Mouse (Mus musculus) lung, adult 2 months (tissue): ENCODE measurements around the gene Ncor2. TPM values are rescaled to one million over a fixed set of nuclear protein-coding genes. Genes with fewer than 3 reads are reported as not detected.

ENCODE experiments used
- DNase-seq: peaks from one replicate; pipeline ENCODE4 v3.0.0; 2022
- H3K4me1 ChIP-seq: fragments of 200-500 bp; 2 replicates; pipeline ENCODE4 v1.6.1; 2011; ENCODE audit warnings: low read length; ENCODE audit not compliant: control insufficient read depth, insufficient read depth
- H3K4me3 ChIP-seq: fragments of 200-500 bp; replicated peaks from 2 replicates; pipeline ENCODE3; 2011; ENCODE audit warnings: low read depth, mild to moderate bottlenecking, control low read depth, low read length; ENCODE audit errors: extremely low read depth
- CTCF ChIP-seq: fragments of 200-500 bp; IDR thresholded peaks from 2 replicates; pipeline ENCODE4 v1.5.1; 2011; ENCODE audit warnings: mild to moderate bottlenecking, low read length, control low read depth; ENCODE audit not compliant: insufficient read depth
- POLR2A ChIP-seq: fragments of 200-500 bp; IDR thresholded peaks from 2 replicates; pipeline ENCODE4 v1.6.1; 2011; ENCODE audit warnings: low read depth, mild to moderate bottlenecking, control low read depth, low read length, borderline replicate concordance; ENCODE audit errors: extremely low read depth
- WGBS: fragments of 180-500 bp; shearing (Covaris S2); methylation state at CpG from one replicate; pipeline ENCODE4 v1.1.7; 2018; 5-methylcytosine and 5-hydroxymethylcytosine counted together
- polyA plus RNA-seq: library from polyadenylated mRNA; depleted of rRNA; stranded (reverse); fragments of >200 nt; gene quantifications from 2 replicates; pipeline ENCODE4 v1.2.3, GENCODE M21; 2012

The Ncor2 gene
- polyA plus RNA-seq, 1 experiment = 78.9 TPM

GRCm38 (mm10) chr5:125141525-125141880 lies 37.5 kb downstream of the Ncor2 start:
- TF ChIP-seq CTCF = no peak
- no peak for TF ChIP-seq POLR2A
- Histone ChIP-seq H3K4me3 (peak overlapping the region; percentile 31), H3K4me1 (peaks cover 43% of the 10 kb centered on the region)
- 3% methylated on average over 7 of the region's 7 CpGs for WGBS
- no peak for DNase-seq

- TF ChIP-seq POLR2A (peak; percentile 44; the same call in 1 of the 2 replicates), CTCF (no peak)
- peak; percentile 99 for DNase-seq
- Histone ChIP-seq H3K4me1 (peaks cover 43% of the 10 kb centered on the region), H3K4me3 (peak overlapping the region; percentile 60)
- 4% methylated on average over 27 of the region's 27 CpGs for WGBS
Observed at GRCm38 (mm10) chr5:125140832-125141524, 38.0 kb downstream of the Ncor2 start.

DNA sequence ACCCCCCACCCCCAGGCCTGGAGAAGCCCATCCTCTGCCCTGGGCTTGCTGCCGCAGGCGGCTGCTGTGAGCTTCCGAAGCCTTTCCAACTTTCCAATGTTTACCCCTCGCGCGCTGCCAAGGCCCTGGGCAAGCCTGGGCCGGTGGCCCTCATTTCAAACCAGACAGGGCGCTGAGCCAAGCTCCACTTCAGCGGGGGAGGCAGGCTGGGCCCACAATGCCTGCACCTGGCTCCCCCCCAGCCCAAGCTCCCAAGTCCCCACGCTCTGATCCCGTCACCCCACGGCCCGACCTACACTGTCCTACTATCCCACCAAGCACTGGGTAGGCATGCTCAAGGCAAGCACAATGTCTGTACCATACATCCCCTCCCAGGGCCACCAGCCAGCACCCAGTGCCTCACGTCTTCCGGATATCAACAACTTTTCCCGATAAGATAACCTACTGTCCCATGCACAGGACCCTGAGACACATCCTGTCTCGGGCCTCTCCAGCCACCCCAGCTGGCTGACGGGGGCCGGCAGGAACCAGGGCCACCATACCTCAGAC lies 38.8 kb downstream of the Ncor2 start:
- TF ChIP-seq CTCF (no peak), POLR2A (no peak)
- 12% methylated on average over 19 of the region's 19 CpGs for WGBS
- Histone ChIP-seq H3K4me1 (peaks cover 43% of the 10 kb centered on the region), H3K4me3 (peak overlapping the region; percentile 60)
- DNase-seq = peak; percentile 86

DNA sequence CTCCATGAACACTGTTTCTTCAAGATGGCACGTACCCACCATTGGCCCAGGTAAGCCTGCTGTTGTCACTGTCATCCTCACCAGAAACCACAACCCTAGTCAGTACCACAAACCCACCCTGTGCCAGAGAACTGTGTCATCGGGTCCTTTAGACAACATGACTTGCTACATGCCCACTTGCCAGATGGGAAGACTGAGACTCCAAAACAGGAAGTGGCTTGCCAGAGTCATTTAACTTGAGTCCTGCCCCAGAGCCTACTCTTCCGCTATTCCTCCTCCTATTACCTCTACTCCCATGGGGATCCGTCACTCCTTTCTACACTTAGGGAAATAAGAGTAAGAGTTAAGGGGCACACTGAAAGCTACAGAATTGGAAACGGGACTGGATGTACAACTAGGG lies 39.4 kb downstream of the Ncor2 start:
- DNase-seq = no peak
- Histone ChIP-seq H3K4me1 (peaks cover 48% of the 10 kb centered on the region), H3K4me3 (no peak overlapping the region)
- no peak for TF ChIP-seq CTCF
- no peak for TF ChIP-seq POLR2A
- WGBS = 42% methylated on average over 5 of the region's 5 CpGs

DNA sequence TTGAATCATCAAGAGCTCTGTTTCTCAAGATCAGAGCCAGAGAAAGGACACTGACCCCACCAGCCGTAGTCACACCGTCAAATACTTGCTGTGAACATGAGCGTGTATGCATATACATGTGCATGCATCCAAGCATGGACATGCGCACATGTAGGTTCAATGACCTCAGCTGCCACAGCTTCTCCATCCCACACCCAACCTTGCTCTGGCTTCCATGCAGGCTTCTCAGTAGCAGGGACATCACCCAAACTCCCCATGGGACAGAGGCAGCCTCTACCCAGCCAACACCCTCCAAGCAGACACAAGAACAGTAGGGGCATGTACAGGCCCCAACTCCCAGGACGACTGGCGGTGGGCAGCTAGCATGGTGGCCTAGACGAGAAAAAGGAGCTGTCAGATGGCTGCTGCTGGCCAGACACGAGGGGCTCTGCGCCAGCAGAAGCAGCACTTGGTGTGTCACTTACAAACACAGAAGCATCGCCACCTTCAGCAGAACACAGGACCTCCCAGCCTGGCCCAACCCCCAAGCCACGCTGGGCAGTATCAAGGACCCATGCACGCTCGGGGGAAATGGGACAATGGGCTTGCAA lies 40.1 kb downstream of the Ncor2 start:
- 74% methylated on average over 13 of the region's 13 CpGs for WGBS
- no peak for TF ChIP-seq POLR2A
- no peak for TF ChIP-seq CTCF
- DNase-seq = no peak
- H3K4me1 ChIP-seq = peaks cover 54% of the 10 kb centered on the region
- no peak overlapping the region for H3K4me3 ChIP-seq

DNA sequence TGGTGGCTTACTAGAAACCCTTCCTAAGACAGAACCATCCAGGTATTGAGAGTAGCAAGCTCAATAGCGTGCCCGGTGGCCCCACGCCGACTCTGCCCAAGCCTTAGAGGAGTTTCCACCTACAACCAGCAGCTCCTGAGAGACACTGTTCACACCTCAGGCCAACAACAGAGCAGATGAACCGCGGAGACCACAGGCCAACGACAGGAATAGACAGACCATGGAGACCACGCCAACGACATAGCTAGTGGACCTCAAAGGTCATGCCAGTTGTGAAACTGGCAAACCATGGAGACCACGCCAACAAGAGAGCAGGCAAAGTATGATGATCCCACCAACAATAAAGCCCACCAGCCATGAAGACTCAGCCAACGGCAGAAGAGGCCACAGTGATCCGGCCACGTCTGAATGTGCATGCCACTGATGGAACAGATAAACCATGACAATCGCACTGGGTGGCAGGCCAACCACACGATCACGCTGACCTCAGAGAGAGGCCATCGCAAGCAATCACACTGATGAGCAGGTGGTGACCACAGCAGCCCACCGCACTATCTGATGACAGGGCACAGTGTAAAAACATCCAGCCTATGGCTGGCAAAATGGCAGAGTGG lies 41.2 kb downstream of the Ncor2 start:
- Histone ChIP-seq H3K4me1 (peaks cover 54% of the 10 kb centered on the region), H3K4me3 (no peak overlapping the region)
- 79% methylated on average over 18 of the region's 18 CpGs for WGBS
- DNase-seq = no peak
- TF ChIP-seq CTCF = no peak
- TF ChIP-seq POLR2A = no peak

GRCm38 (mm10) chr5:125136996-125137671 lies 41.9 kb downstream of the Ncor2 start:
- Histone ChIP-seq H3K4me1 (peaks cover 54% of the 10 kb centered on the region), H3K4me3 (no peak overlapping the region)
- TF ChIP-seq POLR2A (no peak), CTCF (no peak)
- WGBS = 20% methylated on average over 14 of the region's 14 CpGs
- DNase-seq = no peak

DNA sequence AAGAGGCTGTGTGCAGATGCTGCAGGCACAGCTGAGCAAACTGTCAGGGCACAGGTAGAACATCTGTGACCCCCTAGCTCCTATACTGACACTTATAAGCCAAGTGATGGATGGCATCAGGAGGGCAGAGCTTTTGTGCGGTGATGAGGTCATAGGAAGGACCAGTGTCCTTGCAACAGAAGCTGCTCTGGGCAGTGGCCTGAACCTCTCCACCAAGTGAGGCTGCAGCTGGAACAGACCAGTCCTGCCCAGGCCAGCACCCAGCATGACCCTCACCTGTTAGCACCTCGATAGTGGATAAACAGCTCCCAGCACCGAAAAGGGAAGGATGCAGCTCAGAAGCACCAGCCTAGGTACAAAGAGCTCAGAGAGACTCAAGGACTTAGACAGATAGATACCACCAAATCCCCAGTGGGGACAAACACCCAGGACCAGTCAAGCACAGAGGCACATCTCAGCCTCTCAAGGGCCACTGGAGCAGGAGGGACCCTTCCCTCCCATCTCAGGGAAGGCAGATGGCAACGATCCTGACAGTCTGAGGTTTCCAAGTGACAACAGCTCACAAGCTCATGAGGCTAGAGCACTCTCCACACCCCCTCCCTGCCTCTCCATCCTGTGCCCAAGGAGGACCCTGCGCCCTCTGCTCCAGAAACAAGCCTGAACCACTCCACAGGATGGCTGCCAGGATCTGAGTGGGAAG lies 42.6 kb downstream of the Ncor2 start:
- DNase-seq = no peak
- no peak overlapping the region for H3K4me3 ChIP-seq
- TF ChIP-seq POLR2A (no peak), CTCF (no peak)
- H3K4me1 ChIP-seq = peaks cover 48% of the 10 kb centered on the region
- 41% methylated on average over 5 of the region's 5 CpGs for WGBS

DNA sequence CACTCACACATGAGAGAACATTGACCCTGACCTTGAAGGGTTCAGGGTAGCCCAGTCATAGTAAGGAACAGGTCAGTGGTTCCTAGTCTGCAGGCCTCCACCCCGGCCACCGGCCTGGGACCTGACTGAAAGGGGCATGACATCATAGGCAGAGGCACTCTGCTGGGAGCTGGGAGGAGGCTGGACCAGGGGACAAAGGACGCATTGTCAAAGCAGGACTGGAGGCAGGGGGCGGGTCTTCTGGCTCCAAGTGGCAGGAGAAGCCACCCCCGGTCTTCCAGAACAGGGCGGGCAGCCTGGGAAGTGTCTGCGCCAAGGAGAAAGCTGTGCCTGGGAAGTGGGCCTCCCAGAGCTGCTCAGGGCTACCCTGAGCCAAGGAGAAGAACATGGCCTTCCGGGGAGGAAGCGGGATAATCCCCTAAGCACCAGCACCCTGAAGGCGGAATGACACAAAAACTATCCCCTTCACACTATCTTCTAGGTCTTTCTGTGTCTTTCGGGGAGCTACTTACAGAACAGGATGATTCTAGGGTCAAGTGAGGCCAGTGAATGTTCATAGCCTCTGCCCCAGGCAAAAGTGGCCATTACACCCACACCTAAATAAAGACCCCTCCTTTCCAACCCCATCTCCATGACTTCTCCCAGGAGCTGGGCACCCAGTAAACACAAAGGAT lies 44.1 kb downstream of the Ncor2 start:
- TF ChIP-seq CTCF (no peak), POLR2A (no peak)
- 19% methylated on average over 11 of the region's 11 CpGs for WGBS
- Histone ChIP-seq H3K4me1 (peaks cover 43% of the 10 kb centered on the region), H3K4me3 (no peak overlapping the region)
- no peak for DNase-seq
